Mouse (Mus musculus): ENCODE data around the gene Ndufa6. TPM values are rescaled to one million over a fixed set of nuclear protein-coding genes. Genes with fewer than 3 reads are reported as not detected.

Ndufa6 gene
- polyA plus RNA-seq, 1 experiment, result 282 TPM

Other genes starting within 250 kb of the Ndufa6 start
- 18.0 and 18.4 TPM in 2 replicates for gene Ccdc134, start 226.4 kb downstream of the Ndufa6 start, polyA plus RNA-seq (2012; rRNA removed)
- 113 and 136 TPM in 2 replicates for gene Srebf2, start 207.1 kb downstream of the Ndufa6 start, polyA plus RNA-seq (2012; rRNA removed)
- gene Shisa8, start 141.5 kb downstream of the Ndufa6 start, polyA plus RNA-seq (2012; rRNA removed), result 1.0 and 1.7 TPM in 2 replicates
- 10.2 and 12.1 TPM in 2 replicates for gene Tnfrsf13c, start 130.0 kb downstream of the Ndufa6 start, polyA plus RNA-seq (2012; rRNA removed)
- gene Cenpm, start 109.6 kb downstream of the Ndufa6 start, polyA plus RNA-seq (2012; rRNA removed), result 17.1 and 21.4 TPM in 2 replicates
- 0.21 and 0.22 TPM in 2 replicates for gene 1500009C09Rik, start 101.9 kb downstream of the Ndufa6 start, polyA plus RNA-seq (2012; rRNA removed)
- gene Sept3, start 79.4 kb downstream of the Ndufa6 start, polyA plus RNA-seq (2012; rRNA removed), result 0.38 and 0.55 TPM in 2 replicates
- gene Wbp2nl, start 55.4 kb downstream of the Ndufa6 start, polyA plus RNA-seq (2012; rRNA removed), result 0.11 TPM in 1 of 2 replicates, not detected in the other
- 137 and 148 TPM in 2 replicates for gene Naga, start 15.4 kb downstream of the Ndufa6 start, polyA plus RNA-seq (2012; rRNA removed)
- 0.52 and 0.78 TPM in 2 replicates for gene Pheta2, start 15.4 kb downstream of the Ndufa6 start, polyA plus RNA-seq (2012; rRNA removed)
- gene Smdt1, start 15.4 kb downstream of the Ndufa6 start, polyA plus RNA-seq (2012; rRNA removed), result 372 and 378 TPM in 2 replicates
- gene Cyp2d22, start 25.9 kb upstream of the Ndufa6 start, polyA plus RNA-seq (2012; rRNA removed), result 22.4 and 44.0 TPM in 2 replicates
- not detected in 2 replicates for gene Cyp2d11, start 39.7 kb upstream of the Ndufa6 start, polyA plus RNA-seq (2012; rRNA removed)
- 0.14 and 0.64 TPM in 2 replicates for gene Cyp2d10, start 52.9 kb upstream of the Ndufa6 start, polyA plus RNA-seq (2012; rRNA removed)
- 0.12 TPM in 1 of 2 replicates, not detected in the other for gene Cyp2d9, start 79.1 kb upstream of the Ndufa6 start, polyA plus RNA-seq (2012; rRNA removed)
- 0.10 and 0.61 TPM in 2 replicates for gene Cyp2d12, start 200.8 kb upstream of the Ndufa6 start, polyA plus RNA-seq (2012; rRNA removed)

All from large intestine, adult 2 months (tissue).